Comparison of ENCODE assay signal across 7 mouse cellular contexts in the genomic region with DNA sequence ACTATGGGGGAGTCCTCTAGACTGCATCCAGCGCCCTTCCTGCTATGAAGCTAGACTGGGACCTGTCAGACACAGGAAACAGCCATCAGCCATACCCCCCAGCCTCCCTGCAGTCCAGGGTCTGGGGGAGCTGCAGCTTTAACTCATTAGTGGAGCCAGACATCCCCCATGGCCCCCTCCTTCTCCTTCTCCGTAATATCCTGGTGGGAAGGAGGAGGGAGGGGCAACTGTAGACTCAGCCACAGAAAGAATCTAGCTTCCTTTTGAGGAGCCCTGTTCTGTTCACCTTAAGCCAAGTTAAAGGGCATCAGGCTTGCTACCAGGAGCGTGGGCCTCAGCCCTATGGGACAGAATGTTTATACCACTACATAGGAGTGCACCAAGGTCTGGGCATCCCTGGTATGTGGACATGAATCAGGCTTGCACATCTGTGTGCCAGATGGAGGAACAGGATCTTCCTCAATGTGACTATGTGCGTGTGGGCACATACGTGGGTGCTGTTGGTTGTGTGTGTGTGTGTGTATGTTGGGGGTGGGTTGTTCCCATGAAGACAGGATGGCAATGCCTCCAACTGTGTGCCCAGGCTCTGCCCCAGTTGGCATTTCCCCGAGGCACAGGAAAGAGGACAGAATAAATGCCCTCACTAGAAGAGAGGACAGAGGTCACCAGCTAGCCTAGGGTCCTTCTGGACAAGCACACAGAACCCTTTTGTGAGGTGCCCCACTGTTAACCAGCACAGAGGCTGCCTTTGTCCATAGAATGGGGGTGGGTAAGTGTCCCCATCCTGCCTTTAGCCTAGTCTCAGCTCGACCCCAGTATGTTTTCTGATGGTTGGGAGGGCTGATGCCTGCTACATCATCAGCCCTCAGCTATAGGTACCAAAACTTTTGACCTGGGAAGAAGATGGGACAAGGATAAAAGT. TPM values are rescaled to one million over a fixed set of nuclear protein-coding genes. Genes with fewer than 3 reads are reported as not detected.
DNase-seq lines count a peak whose midpoint lies in the region; ATAC-seq and TF ChIP-seq lines count a peak whose summit lies in the region.

No protein-coding gene starts in this region.

- DNase-seq in thymus, postnatal 25 days, result peak; percentile 28
- no peak for DNase-seq in thymus, adult 18-20 months
- peak; percentile 93 for DNase-seq in kidney, postnatal 0 days (ENCODE audit: low spot score)
- DNase-seq in liver, postnatal 0 days, result no peak
- DNase-seq in yolk sac, embryonic 10.5 days (ENCODE audit: low spot score), result peak; percentile 61
- no peak for DNase-seq in cerebellum, adult 9-11 months

- H3K4me3 ChIP-seq in forebrain, embryonic 16.5 days (replicated peaks; ENCODE audit: low read length), result no peak overlapping the region
- H3K4me3 ChIP-seq in kidney, postnatal 0 days (replicated peaks; ENCODE audit: low read depth, low read length), result no peak overlapping the region
- peak overlapping the region; percentile 63 for H3K4me3 ChIP-seq in liver, postnatal 0 days (ENCODE audit: low read depth, low read length)

- no peaks in the 10 kb centered on the region for H3K36me3 ChIP-seq in forebrain, embryonic 16.5 days (ENCODE audit: control insufficient read depth, insufficient read depth)
- H3K36me3 ChIP-seq in kidney, postnatal 0 days (ENCODE audit: insufficient read depth, low read length), result no peaks in the 10 kb centered on the region
- H3K36me3 ChIP-seq in liver, postnatal 0 days (replicated peaks; ENCODE audit: insufficient read depth, low read length), result peaks cover 69% of the 10 kb centered on the region

- peak overlapping the region; percentile 10; the same call in 1 of the 2 replicates for H3K9ac ChIP-seq in forebrain, embryonic 16.5 days (replicated peaks; ENCODE audit: low read depth, low read length)
- peak overlapping the region; percentile 55 for H3K9ac ChIP-seq in kidney, postnatal 0 days (ENCODE audit: low read depth, low read length)
- H3K9ac ChIP-seq in liver, postnatal 0 days (replicated peaks), result peak overlapping the region; percentile 83

- H3K27me3 ChIP-seq in forebrain, embryonic 16.5 days (replicated peaks; ENCODE audit: control insufficient read depth, insufficient read depth, low read length), result 0 out of 2 replicates have a peak, but pooled peaks cover 3% of the 10 kb centered on the region
- H3K27me3 ChIP-seq in kidney, postnatal 0 days (ENCODE audit: insufficient read depth, low read length), result no peaks in the 10 kb centered on the region
- no peaks in the 10 kb centered on the region for H3K27me3 ChIP-seq in liver, postnatal 0 days (ENCODE audit: insufficient read depth, low read length)

- H3K9me3 ChIP-seq in forebrain, embryonic 16.5 days (ENCODE audit: control insufficient read depth, low read length), result no peaks in the 10 kb centered on the region
- no peaks in the 10 kb centered on the region for H3K9me3 ChIP-seq in kidney, postnatal 0 days (replicated peaks; ENCODE audit: low read length)
- H3K9me3 ChIP-seq in liver, postnatal 0 days (ENCODE audit: low read length), result no peaks in the 10 kb centered on the region

- TF ChIP-seq EP300 in liver, postnatal 0 days (IDR thresholded peaks at IDR 0.05; ENCODE audit: low read depth), result no peak

- H3K27ac ChIP-seq in forebrain, embryonic 16.5 days (ENCODE audit: low read length), result peak overlapping the region; percentile 46
- peak overlapping the region; percentile 98 for H3K27ac ChIP-seq in kidney, postnatal 0 days
- peak overlapping the region; percentile 95 for H3K27ac ChIP-seq in liver, postnatal 0 days (ENCODE audit: low read depth)

- H3K4me1 ChIP-seq in forebrain, embryonic 16.5 days (replicated peaks; ENCODE audit: control insufficient read depth, insufficient read depth, low read length), result peaks cover 14% of the 10 kb centered on the region
- peaks cover 22% of the 10 kb centered on the region for H3K4me1 ChIP-seq in kidney, postnatal 0 days (replicated peaks; ENCODE audit: insufficient read depth, low read length)
- peaks cover 70% of the 10 kb centered on the region for H3K4me1 ChIP-seq in liver, postnatal 0 days (ENCODE audit: insufficient read depth)

- WGBS in forebrain, embryonic 16.5 days, result 67% methylated on average over 6 of the region's 7 CpGs
- 31% methylated on average over 7 of the region's 7 CpGs for WGBS in kidney, postnatal 0 days
- 37% methylated on average over 7 of the region's 7 CpGs for WGBS in liver, postnatal 0 days (ENCODE audit: insufficient replicate concordance)

- H3K4me2 ChIP-seq in forebrain, embryonic 16.5 days (ENCODE audit: low read length), result no peak overlapping the region
- peak overlapping the region; percentile 82 for H3K4me2 ChIP-seq in kidney, postnatal 0 days (ENCODE audit: low read length)
- peak overlapping the region; percentile 87 for H3K4me2 ChIP-seq in liver, postnatal 0 days (ENCODE audit: low read depth, low read length)

- TF ChIP-seq CTCF in kidney, postnatal 0 days (IDR thresholded peaks at IDR 0.05; ENCODE audit: low read depth), result no peak
- no peak for TF ChIP-seq CTCF in liver, postnatal 0 days (IDR thresholded peaks at IDR 0.05; ENCODE audit: low read depth)

- no peak for ATAC-seq in forebrain, embryonic 16.5 days
- peak; percentile 29; the same call in 1 of the 2 replicates for ATAC-seq in kidney, postnatal 0 days (replicated peaks; ENCODE audit: low FRiP score, low read depth)
- no peak for ATAC-seq in liver, postnatal 0 days

RNA-seq across cellular contexts. Expression of a gene that starts 0.9 kb away (rescaled TPM):
- 0.65 and 0.92 TPM in 2 replicates for polyA plus RNA-seq in forebrain, embryonic 16.5 days (2015; fragmentation: Nextera tagmentation; extraction: Ambion mirVana)
- polyA plus RNA-seq in kidney, postnatal 0 days (2015; fragmentation: Nextera tagmentation; extraction: Ambion mirVana), result 1.3 and 2.0 TPM in 2 replicates
- 0.12 and 0.31 TPM in 2 replicates for polyA plus RNA-seq in liver, postnatal 0 days (2015; fragmentation: Nextera tagmentation; extraction: Ambion mirVana)

RNA-seq across cellular contexts. Expression of a gene that starts 3.7 kb away (rescaled TPM):
- polyA plus RNA-seq in forebrain, embryonic 16.5 days (2015; fragmentation: Nextera tagmentation; extraction: Ambion mirVana), result 12.8 and 14.2 TPM in 2 replicates
- 63.8 and 66.8 TPM in 2 replicates for polyA plus RNA-seq in kidney, postnatal 0 days (2015; fragmentation: Nextera tagmentation; extraction: Ambion mirVana)
- 28.5 and 30.6 TPM in 2 replicates for polyA plus RNA-seq in liver, postnatal 0 days (2015; fragmentation: Nextera tagmentation; extraction: Ambion mirVana)

RNA-seq across cellular contexts. Expression of a gene that starts 6.6 kb away (rescaled TPM):
- 3.2 and 3.7 TPM in 2 replicates for polyA plus RNA-seq in forebrain, embryonic 16.5 days (2015; fragmentation: Nextera tagmentation; extraction: Ambion mirVana)
- 33.2 and 41.6 TPM in 2 replicates for polyA plus RNA-seq in kidney, postnatal 0 days (2015; fragmentation: Nextera tagmentation; extraction: Ambion mirVana)
- 32.0 and 33.2 TPM in 2 replicates for polyA plus RNA-seq in liver, postnatal 0 days (2015; fragmentation: Nextera tagmentation; extraction: Ambion mirVana)

RNA-seq across cellular contexts. Expression of a gene that starts 10.4 kb away (rescaled TPM):
- polyA plus RNA-seq in forebrain, embryonic 16.5 days (2015; fragmentation: Nextera tagmentation; extraction: Ambion mirVana), result 1.2 TPM in 2 replicates
- polyA plus RNA-seq in kidney, postnatal 0 days (2015; fragmentation: Nextera tagmentation; extraction: Ambion mirVana), result 2.9 and 4.0 TPM in 2 replicates
- polyA plus RNA-seq in liver, postnatal 0 days (2015; fragmentation: Nextera tagmentation; extraction: Ambion mirVana), result 0.75 and 1.1 TPM in 2 replicates

RNA-seq across cellular contexts. Expression of a gene that starts 14.2 kb away (rescaled TPM):
- 0.67 and 1.4 TPM in 2 replicates for polyA plus RNA-seq in forebrain, embryonic 16.5 days (2015; fragmentation: Nextera tagmentation; extraction: Ambion mirVana)
- 0.25 and 0.27 TPM in 2 replicates for polyA plus RNA-seq in kidney, postnatal 0 days (2015; fragmentation: Nextera tagmentation; extraction: Ambion mirVana)
- 0.07 TPM in 1 of 2 replicates, not detected in the other for polyA plus RNA-seq in liver, postnatal 0 days (2015; fragmentation: Nextera tagmentation; extraction: Ambion mirVana)

Comparison
In these comparisons a context has a peak if more than half of its experiments do, and no peak if none do; other contexts are left out.
1. DNase-seq: peak in thymus, postnatal 25 days (single experiment), kidney, postnatal 0 days (single experiment) and yolk sac, embryonic 10.5 days (single experiment); none in thymus, adult 18-20 months (0 of 2), liver, postnatal 0 days (single experiment) and cerebellum, adult 9-11 months (single experiment).
2. H3K27ac ChIP-seq: peak in every context shown above with its lines; median percentile 98 in kidney, postnatal 0 days; 95 in liver, postnatal 0 days; 46 in forebrain, embryonic 16.5 days.
3. H3K9ac ChIP-seq: peak in every context shown above with its lines; median percentile 83 in liver, postnatal 0 days; 55 in kidney, postnatal 0 days; 10 in forebrain, embryonic 16.5 days.